ENCODE assay signal across 12 mouse cellular contexts in genomic region chr15:96373161-96373560, GRCm38 (mm10).
DNase-seq lines count a peak whose midpoint lies in the region; ATAC-seq and TF ChIP-seq lines count a peak whose summit lies in the region.
"Had no signal": no experiment of that assay in that cellular context is flagged by ENCODE, and none has a peak within 500 bp of the region (broad histone marks: within the 10 kb centered on the region; RNA-seq: fewer than 3 reads in every experiment).

No protein-coding gene starts in this region.

- no peaks in the 10 kb centered on the region for H3K27me3 ChIP-seq in stomach, postnatal 0 days (ENCODE audit: control insufficient read depth, insufficient read depth, low read length)
- H3K27me3 ChIP-seq in hindbrain, postnatal 0 days (ENCODE audit: insufficient read depth, low read length) = no peaks in the 10 kb centered on the region
- H3K27me3 ChIP-seq: heart, embryonic 13.5 days; megakaryocyte, embryonic 14.5 days had no signal

- no peak overlapping the region for H3K9ac ChIP-seq in stomach, postnatal 0 days (ENCODE audit: low read length)
- no peak overlapping the region for H3K9ac ChIP-seq in hindbrain, postnatal 0 days (replicated peaks; ENCODE audit: low read length)
- H3K9ac ChIP-seq: heart, embryonic 13.5 days; hindbrain, embryonic 14.5 days had no signal

- no peak overlapping the region for H3K4me2 ChIP-seq in stomach, postnatal 0 days (replicated peaks; ENCODE audit: low read depth)
- no peak overlapping the region for H3K4me2 ChIP-seq in hindbrain, postnatal 0 days (ENCODE audit: low read depth, low read length)
- H3K4me2 ChIP-seq: heart, embryonic 13.5 days; hindbrain, embryonic 14.5 days had no signal

- peak; percentile 55 for DNase-seq in heart, adult 11 months
- DNase-seq in heart, postnatal 14 days = no peak
- DNase-seq in lung, postnatal 14 days = peak; percentile 13
- DNase-seq in lung, adult 18-20 months = no peak
- peak; percentile 32 for DNase-seq in kidney, postnatal 10 days
- no peak for DNase-seq in stomach, postnatal 0 days (ENCODE audit: low spot score)
- no peak for DNase-seq in hindbrain, postnatal 0 days (ENCODE audit: low spot score)
- DNase-seq: layer of hippocampus, adult 9-11 months had no signal

- peaks cover 29% of the 10 kb centered on the region for H3K36me3 ChIP-seq in stomach, postnatal 0 days (ENCODE audit: control insufficient read depth, insufficient read depth, low read length)
- peaks cover 38% of the 10 kb centered on the region for H3K36me3 ChIP-seq in hindbrain, postnatal 0 days (ENCODE audit: insufficient read depth, low read length)

- H3K4me1 ChIP-seq in stomach, postnatal 0 days (replicated peaks; ENCODE audit: control insufficient read depth, insufficient read depth) = no peaks in the 10 kb centered on the region
- no peaks in the 10 kb centered on the region for H3K4me1 ChIP-seq in hindbrain, postnatal 0 days (ENCODE audit: insufficient read depth, low read length)

- ATAC-seq in stomach, postnatal 0 days (ENCODE audit: low FRiP score, low TSS enrichment) = no peak
- no peak for ATAC-seq in frontal cortex, adult (ENCODE audit: low TSS enrichment)
- no peak for ATAC-seq in hindbrain, postnatal 0 days

- TF ChIP-seq EP300 in stomach, postnatal 0 days (optimal IDR thresholded peaks at IDR 0.05) = no peak

- peak; percentile 40 for TF ChIP-seq CTCF in stomach, postnatal 0 days (IDR thresholded peaks at IDR 0.05; ENCODE audit: low read depth)
- TF ChIP-seq CTCF in hindbrain, postnatal 0 days (IDR thresholded peaks at IDR 0.05; ENCODE audit: low read depth) = no peak

- no peak overlapping the region for H3K27ac ChIP-seq in stomach, postnatal 0 days (replicated peaks)
- no peak overlapping the region for H3K27ac ChIP-seq in hindbrain, postnatal 0 days
- H3K27ac ChIP-seq: heart, embryonic 13.5 days; hindbrain, embryonic 14.5 days had no signal

- intact Hi-C loops in heart, postnatal 14 days (cut with DNase I) = no loop called here

- 86% methylated on average over 5 of the region's 5 CpGs for WGBS in stomach, postnatal 0 days
- WGBS in hindbrain, postnatal 0 days = 79% methylated on average over 5 of the region's 5 CpGs

- H3K4me3 ChIP-seq in stomach, postnatal 0 days (ENCODE audit: low read depth, low read length) = no peak overlapping the region
- no peak overlapping the region for H3K4me3 ChIP-seq in hindbrain, postnatal 0 days (ENCODE audit: low read length)
- H3K4me3 ChIP-seq: heart, embryonic 13.5 days; megakaryocyte, embryonic 14.5 days had no signal

- no peaks in the 10 kb centered on the region for H3K9me3 ChIP-seq in stomach, postnatal 0 days (ENCODE audit: control insufficient read depth, low read length)
- H3K9me3 ChIP-seq in hindbrain, postnatal 0 days (ENCODE audit: low read length) = no peaks in the 10 kb centered on the region
- H3K9me3 ChIP-seq: heart, embryonic 13.5 days; megakaryocyte, embryonic 14.5 days had no signal

Comparison
In these comparisons a context has a peak if more than half of its experiments do, and no peak if none do; other contexts are left out.
1. DNase-seq: peak in heart, adult 11 months (single experiment), lung, postnatal 14 days (single experiment) and kidney, postnatal 10 days (single experiment); none in heart, postnatal 14 days (0 of 2), lung, adult 18-20 months (0 of 2), stomach, postnatal 0 days (single experiment) and hindbrain, postnatal 0 days (single experiment).